Mouse (Mus musculus): ENCODE measurements around the gene Ylpm1. TPM values are rescaled to one million over a fixed set of nuclear protein-coding genes. Genes with fewer than 3 reads are reported as not detected.

Ylpm1 gene
- 30.7 TPM for polyA plus RNA-seq (2017; shearing (Covaris generic))

GRCm38 (mm10) chr12:84996083-84996496 lies at the start of gene Ylpm1:
Gene Ylpm1, plus strand, starts transcription at chr12:84996321.

GRCm38 (mm10) chr12:84970428-84971096 lies 25.6 kb upstream of the Ylpm1 start, which contains the start of the genes Fcf1 and Arel1:
Gene Fcf1, plus strand, starts transcription at chr12:84970897.
Gene Arel1, minus strand, starts transcription at chr12:84970900.

GRCm38 (mm10) chr12:85110698-85111592 lies 114.8 kb downstream of the Ylpm1 start, which contains the start of the genes Prox2 and Dlst:
Gene Prox2, minus strand, starts transcription at chr12:85110759.
Gene Dlst, plus strand, starts transcription at chr12:85110833.

Other genes starting within 250 kb of the Ylpm1 start
- 84.2 TPM for gene Npc2, start 223.2 kb upstream of the Ylpm1 start, polyA plus RNA-seq (2017; shearing (Covaris generic))
- 83.4 TPM for gene Isca2, start 223.1 kb upstream of the Ylpm1 start, polyA plus RNA-seq (2017; shearing (Covaris generic))
- not detected for gene Ltbp2, start 119.8 kb upstream of the Ylpm1 start, polyA plus RNA-seq (2017; shearing (Covaris generic))
- gene Fcf1, start 25.4 kb upstream of the Ylpm1 start, polyA plus RNA-seq (2017; shearing (Covaris generic)): 93.3 TPM
- 23.0 TPM for gene Arel1, start 25.4 kb upstream of the Ylpm1 start, polyA plus RNA-seq (2017; shearing (Covaris generic))
- gene Prox2, start 114.4 kb downstream of the Ylpm1 start, polyA plus RNA-seq (2017; shearing (Covaris generic)): 4.6 TPM
- gene Dlst, start 114.5 kb downstream of the Ylpm1 start, polyA plus RNA-seq (2017; shearing (Covaris generic)): 99.3 TPM
- 1.9 TPM for gene Rps6kl1, start 154.9 kb downstream of the Ylpm1 start, polyA plus RNA-seq (2017; shearing (Covaris generic))
- gene Pgf, start 181.5 kb downstream of the Ylpm1 start, polyA plus RNA-seq (2017; shearing (Covaris generic)): not detected
- 71.5 TPM for gene Eif2b2, start 223.2 kb downstream of the Ylpm1 start, polyA plus RNA-seq (2017; shearing (Covaris generic))